Mouse (Mus musculus) T-helper 1 cell (primary cell): ENCODE data around the gene Fbp2.

Experiments used
- in situ Hi-C: fragments of 300-600 bp; cut with MboI, MseI; formaldehyde crosslinking; loops from one replicate; pipeline ENCODE4 v1.15.1; 2025; ENCODE audit warnings: high pct_unique_total_duplicates

Fbp2 gene

DNA sequence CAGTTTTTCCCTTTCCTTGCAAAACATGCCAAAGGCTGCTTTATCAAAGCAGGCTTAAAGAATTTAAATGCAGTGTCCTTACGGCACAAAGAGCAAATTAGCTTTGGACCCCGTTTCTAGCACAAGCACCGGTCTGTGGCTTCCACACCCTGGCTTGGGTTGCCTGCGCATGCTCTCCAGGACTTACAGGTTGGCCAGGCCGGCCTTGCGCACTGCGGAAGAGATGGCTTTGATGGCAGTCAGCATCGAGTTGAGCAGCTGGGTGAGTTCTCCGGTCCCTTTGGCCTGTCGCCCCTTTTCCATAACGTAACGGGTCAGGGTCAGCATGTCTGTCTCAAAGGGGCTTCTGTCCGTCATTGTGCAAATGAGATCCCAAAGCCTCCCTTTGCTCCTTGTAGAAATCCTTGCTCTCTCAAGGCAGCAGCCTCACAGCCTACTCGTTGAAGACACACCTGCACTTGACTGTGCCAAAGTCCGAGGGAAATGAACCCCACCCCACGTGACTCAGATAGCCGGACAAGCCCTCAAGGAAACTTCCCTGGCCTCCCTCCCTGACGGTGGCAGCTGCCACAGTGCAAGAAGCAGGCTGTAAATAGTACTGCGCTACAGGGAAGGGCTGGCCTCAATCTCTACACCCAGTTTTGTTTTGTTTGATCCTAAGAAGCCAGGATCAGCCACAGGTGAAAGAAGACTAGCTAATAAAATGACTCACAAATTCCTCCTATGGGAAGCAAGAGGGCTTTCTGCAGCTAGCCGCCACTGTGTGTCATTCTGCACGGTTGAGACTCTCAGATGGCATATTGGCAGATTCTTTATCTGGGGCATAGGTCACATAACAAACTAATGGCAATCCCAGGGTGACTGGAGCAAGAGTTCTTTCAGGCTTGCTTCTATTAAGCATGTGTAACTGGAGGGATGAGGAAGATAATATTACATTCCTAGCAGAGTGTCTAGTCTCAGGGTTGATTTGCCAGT lies at the start of gene Fbp2:
Gene Fbp2, minus strand, starts transcription at position 482 of the 975 bp plus-strand sequence.
- in situ Hi-C loops = loop anchor here (5.0 kb wide), 1 partner anchor 391 kb away; the partner anchor contains the start of gene Gm49359

DNA sequence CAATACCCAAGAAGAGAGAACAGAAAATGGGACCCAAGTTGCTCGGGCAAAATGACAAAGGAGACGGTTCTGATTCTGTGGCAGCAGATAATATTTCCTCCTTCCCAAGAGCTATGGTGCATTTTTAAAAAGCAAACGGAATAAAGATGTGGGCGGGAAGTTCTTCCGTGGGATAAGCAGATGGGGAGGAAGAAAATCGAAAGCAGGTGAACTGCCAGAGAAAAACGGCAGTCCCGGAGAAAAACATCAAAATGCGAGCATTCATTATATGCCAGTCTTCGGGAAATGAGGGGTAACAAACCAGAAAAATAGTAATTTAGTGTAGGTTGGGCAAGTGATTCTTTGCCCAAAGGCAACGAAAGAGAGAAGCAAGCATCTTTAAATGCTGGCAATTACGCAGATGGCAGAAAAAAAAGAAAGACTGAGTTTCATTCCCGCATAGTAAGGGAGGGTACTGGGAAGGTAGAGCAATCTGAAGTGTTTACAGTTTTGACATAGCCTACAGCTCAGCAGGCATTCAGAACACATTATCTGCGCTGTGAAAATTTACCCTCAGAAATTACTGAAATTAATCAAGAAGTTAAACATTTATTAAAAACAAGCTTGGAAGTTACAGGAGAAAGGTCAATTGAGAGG lies 49.4 kb upstream of the Fbp2 start:
- in situ Hi-C loops = no loop called here

DNA sequence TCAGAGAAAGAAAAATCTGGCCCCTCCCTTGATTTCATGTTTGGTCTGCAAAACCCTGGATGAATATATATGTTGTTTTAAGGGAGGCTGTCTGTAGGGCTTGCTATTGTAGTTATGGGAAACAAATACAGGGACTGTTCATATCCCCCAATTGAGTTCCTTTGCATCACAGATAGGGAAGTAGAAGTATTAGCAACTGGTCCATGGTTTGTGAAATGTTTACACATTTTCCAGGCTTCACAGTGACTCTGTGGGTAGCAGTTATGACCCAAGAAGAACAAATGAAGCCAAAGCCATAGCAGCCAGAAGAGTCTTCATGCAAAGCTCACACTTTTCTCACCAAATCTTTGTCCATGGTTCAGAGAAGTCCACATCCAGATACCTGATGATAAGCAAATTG lies 42.9 kb upstream of the Fbp2 start:
- in situ Hi-C loops = no loop called here

DNA sequence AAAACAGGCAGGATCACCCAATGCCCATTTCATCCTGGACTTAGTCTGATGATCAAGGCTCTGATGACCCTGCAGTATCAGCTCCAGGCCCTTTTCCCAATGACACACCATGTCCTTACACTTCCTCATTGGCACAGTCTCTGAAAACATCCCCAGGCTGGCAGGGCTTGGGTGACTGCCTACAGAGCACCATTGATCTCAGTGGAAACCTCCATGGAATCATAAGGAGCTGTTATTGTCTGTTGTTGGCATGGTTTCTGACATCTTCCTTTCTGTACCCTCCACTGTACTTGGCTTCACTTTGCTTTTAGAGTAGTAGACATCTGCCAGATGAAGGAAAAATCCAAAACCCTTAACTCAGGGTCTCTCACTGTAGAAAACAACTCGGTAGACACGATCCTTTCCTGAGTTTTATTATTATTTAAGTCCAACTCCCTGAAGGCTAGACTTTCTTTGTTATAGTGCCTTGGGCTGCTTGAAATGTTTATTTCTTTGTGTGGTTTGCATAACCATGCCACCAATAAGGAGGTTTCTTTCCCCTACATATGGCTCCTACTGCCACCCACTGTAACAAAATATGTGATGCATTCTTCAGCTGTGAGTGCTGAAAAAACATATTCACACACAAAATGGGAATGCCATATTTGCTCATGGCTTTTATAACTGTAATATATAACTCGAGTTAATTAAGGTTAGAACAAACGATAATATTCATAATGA lies 39.9 kb upstream of the Fbp2 start:
- in situ Hi-C loops = no loop called here

DNA sequence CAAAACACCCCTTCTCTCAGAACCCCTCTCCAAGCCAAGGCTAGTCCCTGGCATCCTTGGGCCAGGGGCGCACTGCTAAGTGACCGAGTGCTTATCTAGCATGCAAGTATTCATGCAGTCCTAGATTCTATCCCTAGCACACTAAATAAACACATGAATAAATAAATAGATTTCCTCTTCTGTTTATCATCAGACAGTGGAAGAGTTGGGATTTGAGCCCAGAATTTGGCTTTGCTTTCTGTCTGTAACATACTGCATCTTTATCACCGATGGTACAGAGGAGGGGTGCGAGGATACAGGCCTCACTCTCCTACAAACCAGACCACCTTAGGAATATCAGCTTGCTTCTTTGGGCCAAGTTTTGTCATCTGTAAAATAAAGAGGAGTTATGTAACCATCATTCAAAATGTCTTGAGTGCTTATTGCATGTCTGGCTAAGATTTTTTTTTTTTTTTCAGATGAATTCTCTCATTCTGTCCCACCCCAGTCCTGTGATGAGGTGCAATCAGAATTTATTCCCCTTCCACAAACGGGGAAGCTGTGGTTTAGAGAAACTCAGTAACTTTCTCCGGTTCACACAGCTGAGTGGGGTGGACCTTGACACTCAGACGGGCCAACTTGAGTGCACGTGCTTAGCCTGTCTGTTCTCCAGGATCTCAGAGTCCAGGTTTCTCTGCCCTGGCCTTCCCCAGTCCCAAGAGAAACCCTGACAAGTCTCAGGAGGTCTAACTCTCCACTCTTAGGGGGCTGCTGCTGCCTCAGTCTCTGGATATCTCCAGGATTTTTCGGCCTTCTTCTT lies 35.0 kb upstream of the Fbp2 start:
- in situ Hi-C loops = no loop called here

DNA sequence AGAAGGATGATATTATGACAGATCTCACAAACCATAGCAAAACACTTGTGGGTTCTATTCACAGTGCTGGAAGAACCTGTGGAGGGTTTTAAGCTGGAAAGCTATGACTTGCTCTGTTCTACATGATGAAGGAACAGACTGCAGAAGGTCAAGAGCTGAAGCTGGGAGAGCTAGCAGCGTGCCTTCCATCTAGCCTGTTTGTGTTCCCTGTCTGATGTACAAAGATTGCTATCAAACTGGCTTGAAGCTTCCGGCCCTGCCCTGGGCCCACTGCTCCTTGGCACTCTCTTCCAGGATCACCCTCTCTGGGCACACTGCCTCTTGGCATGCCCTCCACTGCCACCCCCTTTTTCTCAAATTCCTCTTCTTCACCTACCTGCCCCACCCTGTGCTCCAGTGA lies 31.1 kb upstream of the Fbp2 start:
- in situ Hi-C loops = no loop called here

DNA sequence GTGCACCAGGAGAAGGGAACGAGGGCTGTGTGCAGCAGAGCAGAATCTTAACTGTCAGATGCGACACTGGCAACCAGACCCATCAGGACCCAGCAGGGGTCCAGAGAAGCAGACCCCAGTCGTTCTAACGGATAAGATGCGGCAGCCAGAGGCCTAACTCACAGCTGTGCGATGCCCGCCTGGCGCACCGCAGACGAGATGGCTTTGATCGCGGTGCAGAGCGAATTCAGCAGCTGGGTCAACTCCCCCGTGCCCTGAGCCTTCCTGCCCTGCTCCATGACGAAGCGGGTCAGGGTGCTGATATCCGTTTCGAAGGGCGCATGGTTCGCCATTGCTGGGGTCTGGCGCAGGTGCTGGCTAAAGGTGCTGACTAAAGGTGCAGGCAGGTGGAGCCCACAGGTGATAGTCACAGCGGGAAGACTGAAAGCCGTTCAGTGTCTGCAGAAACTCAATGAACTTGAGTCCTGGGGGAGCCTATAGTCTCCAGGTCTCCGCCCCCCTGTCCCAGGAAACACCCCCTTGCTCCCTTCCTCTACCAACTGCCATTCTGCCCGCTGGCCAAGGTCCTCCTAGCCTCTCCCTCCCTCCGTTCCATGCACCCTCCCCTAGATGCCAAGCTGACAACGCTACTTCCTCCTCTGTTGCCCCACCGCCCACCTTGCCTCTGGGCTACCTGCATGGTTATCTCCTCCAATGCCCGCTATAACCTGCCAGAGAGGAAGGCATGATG lies 29.7 kb upstream of the Fbp2 start, which contains the start of gene Fbp1:
Gene Fbp1, minus strand, starts transcription at position 571 of the 730 bp plus-strand sequence.
- in situ Hi-C loops = no loop called here

DNA sequence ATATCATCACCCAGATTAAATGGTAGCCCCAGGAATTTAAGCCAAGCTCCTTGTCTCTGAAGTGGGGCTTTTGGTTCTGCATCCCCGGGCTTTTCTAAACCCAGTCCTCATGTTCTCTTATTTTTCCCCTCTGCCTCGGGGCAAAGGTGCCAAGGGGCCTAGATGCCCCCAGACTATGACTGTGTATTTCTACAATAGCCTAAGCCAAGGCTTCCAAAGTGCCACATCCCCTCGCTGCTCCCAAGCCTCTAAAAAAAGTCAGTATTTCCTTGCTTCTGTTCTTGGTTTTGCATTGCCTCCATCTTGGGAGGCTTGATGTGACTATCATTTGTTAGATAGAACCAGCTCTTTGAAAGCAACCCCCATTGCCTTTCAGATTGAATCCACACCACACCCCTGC lies 26.3 kb upstream of the Fbp2 start:
- in situ Hi-C loops = no loop called here

DNA sequence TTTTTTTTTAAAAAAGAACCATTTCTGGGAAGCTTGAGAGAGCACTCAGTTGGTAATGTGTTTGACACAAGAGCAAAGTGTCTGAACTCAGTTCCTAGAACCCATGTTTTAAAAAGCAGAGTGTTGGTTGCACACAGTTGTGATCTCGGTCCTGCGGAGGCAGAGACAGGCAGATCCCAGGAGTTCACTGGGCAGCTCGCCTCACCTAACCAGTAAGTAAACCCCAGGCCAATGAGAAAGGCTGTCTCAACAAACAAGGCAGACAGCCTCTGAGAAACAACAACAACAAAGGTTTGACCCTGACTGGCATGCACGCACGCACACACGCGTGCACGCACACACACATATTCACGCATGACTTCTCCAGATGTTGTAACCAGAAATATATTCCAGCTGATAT lies 25.7 kb upstream of the Fbp2 start:
- in situ Hi-C loops = no loop called here

DNA sequence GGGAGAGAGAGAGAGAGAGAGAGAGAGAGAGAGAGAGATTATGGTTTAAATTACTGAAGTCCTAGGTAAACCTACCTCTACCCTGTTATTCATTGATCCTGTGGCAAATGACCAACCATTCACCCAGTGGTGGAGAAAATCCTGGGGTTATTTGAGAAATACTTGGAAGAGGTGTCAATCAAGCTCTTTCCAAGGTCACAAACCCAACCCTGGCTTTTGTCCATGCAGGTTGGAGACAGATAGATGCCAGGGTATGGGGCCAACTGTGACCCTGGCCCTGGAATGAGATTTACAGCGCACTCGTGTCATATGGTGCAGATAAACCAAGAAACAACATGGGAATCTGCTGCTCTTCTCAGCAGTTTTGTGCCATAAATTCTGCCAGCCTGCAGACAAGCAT lies 25.2 kb upstream of the Fbp2 start:
- in situ Hi-C loops = no loop called here

DNA sequence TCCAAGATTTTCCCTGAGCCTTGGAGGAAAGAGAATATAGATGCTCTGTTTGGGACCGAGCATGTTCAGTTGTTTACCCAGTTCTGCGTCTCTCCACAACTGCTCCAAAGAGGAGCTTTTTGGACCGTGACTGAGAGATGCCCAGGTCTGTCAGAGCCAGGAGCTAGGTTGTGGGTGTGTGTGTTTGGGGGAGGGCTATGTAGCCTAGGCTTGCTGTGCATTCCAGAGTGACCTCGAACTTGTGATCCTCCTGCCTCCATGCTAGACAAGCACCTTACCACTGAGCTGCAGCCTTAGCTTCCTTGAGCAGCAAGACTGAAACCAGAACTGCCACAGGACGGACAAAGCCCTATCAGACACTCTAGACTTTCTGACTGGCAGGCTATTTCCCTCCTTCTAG lies 24.6 kb upstream of the Fbp2 start:
- in situ Hi-C loops = no loop called here

DNA sequence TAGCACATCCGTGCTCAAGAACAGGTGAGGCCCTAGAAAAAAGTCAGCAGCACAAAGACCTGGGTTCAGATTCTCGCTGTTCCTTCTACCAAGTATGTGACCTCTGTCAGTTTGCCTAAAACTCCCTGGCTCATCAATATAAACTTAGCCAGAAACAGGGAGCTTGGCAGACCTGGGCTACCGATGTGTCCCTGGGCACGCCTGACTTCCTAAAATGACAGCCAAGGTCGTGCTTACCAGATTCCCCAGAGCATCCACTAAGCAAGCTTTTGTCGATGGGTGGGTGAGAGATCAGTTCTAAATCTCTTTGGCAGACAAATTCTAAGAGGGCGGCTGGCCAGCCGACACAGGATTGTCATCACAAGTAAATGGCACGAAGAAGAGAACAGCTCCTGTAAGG lies 23.1 kb upstream of the Fbp2 start:
- in situ Hi-C loops = no loop called here

DNA sequence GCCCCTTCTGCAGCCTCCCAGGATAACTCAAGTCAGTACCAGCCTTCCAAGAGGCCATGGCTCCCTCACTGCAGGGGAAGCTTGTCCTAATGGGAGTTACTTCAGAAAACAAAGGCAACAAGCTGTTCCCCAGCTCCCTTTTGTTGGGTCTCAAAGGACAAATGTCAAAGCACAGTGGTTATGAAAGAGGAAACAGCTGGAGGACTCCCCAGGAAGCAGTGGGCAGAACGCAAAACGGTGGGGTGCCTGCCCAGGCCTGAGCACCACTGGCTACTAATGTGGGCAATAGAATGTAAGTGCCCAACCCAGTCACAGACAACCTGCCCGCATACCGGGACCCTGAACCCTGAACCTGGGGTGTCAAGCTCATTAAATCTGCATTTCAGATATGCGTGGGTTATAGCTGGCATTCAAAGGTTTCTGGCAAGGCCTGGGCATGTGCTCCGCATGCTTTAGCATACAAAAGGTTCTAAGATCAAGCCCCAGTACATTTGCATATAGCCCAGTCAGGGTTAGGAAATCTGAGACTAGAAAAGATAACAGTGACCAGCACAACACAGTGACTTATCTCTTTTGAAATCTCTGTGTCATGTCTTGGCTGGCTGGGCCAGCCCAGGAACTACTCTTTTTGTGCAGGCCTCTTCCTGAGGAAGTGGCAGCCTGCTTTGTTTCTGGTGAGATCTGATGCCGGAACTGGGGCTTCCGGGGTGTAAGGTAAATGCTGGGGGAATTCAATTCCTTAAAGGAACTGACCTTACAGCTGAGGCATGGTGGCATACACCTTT lies 21.8 kb upstream of the Fbp2 start:
- in situ Hi-C loops = no loop called here

DNA sequence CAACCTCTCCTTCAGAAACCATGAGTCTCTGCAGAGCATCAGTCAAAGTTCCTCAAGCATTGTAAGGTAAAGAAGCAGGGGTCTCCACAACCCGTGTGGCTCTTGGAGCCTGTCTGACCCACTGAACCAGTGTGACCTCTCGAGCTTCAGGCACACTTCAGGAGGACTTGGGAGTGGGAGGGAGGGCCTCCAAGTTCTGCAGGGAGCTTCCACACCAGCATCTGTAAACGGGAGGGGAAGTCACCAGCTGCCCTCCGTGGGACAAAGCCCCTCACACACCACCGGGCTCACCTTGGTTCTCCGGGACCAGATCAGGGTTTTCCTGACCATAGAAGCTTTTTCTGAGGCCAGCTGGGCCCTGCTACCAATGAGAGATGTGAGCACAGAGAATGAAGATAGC lies 21.2 kb upstream of the Fbp2 start:
- in situ Hi-C loops = no loop called here

DNA sequence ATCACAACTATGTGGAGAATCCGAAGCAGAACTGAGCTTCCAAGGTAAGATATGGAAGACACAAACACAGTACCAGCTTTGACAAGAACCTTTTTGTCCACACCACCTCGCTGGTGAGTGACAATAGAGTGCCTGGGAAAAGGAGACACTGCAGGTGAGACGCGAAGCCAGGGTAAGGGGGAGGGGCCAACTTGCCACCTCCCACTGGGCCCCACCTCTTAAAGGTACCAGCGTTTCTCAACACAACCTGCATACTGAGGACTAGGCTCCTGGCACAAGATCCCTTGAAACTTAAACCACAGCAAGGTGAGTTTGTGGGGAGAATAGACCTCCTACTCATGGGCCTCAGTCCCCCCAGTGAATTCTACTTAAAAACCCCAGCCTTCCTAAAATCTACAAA lies 19.0 kb upstream of the Fbp2 start:
- in situ Hi-C loops = no loop called here

DNA sequence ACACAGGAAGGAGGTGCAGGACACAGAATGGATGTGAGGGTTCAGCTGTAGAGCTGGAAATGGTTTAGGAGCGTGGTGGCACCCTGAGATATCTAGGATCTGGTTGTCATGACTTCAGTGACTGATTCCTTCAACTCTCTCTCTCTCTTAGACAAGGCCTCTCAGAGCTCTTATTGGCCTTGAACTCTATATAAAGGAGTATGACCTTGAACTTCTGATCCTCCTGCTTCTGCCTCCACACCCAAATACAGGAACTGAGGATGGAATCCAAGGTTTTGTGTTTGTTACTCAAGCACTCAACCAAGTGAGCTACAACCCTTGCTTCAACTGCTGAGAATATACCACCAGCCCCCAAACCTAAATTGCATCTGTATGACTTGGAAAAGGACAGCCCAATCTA lies 17.9 kb upstream of the Fbp2 start:
- in situ Hi-C loops = no loop called here

DNA sequence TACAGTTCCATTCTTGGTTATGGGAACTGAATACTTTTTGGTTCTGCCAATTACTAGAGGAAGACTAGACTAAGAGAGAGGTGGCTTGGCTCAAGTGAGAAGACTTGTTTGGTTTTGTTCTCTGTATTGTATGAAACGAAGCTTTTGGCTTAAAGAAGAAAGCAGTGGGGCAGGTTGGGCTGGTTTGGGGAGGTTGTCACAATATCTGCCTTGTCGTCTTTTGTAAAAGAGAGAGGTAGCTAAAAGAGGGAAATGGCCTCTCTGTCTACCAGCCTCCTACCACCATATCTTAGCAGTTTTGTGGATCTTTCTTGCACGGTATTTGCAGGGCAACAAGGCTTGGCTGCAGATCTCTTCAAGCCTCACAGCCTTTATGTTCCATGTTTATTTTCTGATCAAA lies 14.0 kb upstream of the Fbp2 start:
- in situ Hi-C loops = no loop called here

DNA sequence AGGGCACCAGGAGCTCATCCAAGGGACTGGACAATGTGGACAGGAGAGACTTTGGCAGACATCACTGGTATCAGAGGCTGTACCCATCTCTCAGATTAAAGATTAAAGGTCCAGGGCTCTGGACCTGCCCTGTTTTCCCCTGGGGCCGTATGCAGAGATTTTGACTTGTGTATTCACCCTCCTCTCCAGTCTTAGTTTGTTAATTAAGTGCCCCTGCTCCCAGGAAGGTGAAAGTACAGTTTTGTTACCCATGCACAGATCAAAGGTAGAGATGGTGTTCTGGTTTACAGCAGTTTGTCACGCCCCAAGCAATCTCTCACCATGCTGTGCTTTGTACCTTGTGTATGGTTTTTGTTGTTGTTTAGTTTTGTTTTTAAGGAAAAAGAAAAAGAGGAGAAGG lies 12.4 kb upstream of the Fbp2 start:
- in situ Hi-C loops = no loop called here

DNA sequence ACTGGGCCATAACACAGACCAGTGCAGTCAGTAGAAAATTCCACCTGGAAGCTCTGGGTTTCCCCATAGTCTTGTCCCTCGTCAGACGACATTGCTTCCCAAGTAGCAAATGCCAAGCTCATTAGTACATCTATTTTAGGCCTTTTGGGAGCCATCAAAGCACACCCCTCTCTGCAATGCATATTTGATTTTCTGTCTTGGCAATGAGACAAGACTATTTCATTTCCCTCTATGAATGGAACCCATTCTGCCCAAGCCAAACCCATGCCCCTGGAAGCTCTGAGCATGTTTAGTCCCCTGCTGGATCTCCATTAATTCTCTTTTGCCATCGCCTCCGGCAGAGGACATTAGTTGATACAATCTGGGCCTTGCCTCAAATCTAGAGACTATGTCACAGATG lies 8.6 kb upstream of the Fbp2 start:
- in situ Hi-C loops = loop anchor here (5.0 kb wide), 1 partner anchor 100 kb away; no protein-coding TSS in a partner anchor
